Mouse (Mus musculus) adrenal gland, postnatal 10 days (tissue): Measurements from ENCODE around the gene Ajm1. TPM values are rescaled to one million over a fixed set of nuclear protein-coding genes. Genes with fewer than 3 reads are reported as not detected.

Experiments used
- DNase-seq: peaks from one replicate; pipeline ENCODE4 v3.0.0; 2021; ENCODE audit warnings: mixed read lengths
- long read RNA-seq, 2 experiments: library from polyadenylated mRNA; stranded (forward); transcript quantifications; one replicate each; pipeline ENCODE4 v2.0.0; 2021
- total RNA-seq, 2 experiments: library from RNA; stranded (reverse); gene quantifications; 2 replicates each; pipeline ENCODE4 v1.2.3; 2021

The Ajm1 gene
- total RNA-seq: 1 to 10 TPM; 1.8 to 2.2 TPM
- long read RNA-seq, experiment 1, partial matches to known transcripts: 0 of 1 reads
- long read RNA-seq, experiment 1, other reads (novel, unspliced or antisense): 1 of 1 reads
- long read RNA-seq, experiment 2, full-length matches to known transcripts: 6 of 6 reads
- long read RNA-seq, experiment 2, partial matches to known transcripts: 0 of 6 reads
- long read RNA-seq, experiment 2, other reads (novel, unspliced or antisense): 0 of 6 reads

- DNase-seq: peak; percentile 73
These were observed at the start of gene Ajm1 for GRCm38 (mm10) chr2:25581294-25581864. TSS of gene Ajm1 (minus strand) at chr2:25581757.

- DNase-seq: peak; percentile 37
These were observed 47.2 kb upstream of the Ajm1 start for GRCm38 (mm10) chr2:25628738-25629137.

- DNase-seq: no peak
These were observed 46.3 kb upstream of the Ajm1 start, which contains the start of gene Fcna for GRCm38 (mm10) chr2:25627811-25628210. TSS of gene Fcna (minus strand) at chr2:25628030.

- no peak for DNase-seq
These were observed 44.4 kb upstream of the Ajm1 start for GRCm38 (mm10) chr2:25625986-25626385.

DNA sequence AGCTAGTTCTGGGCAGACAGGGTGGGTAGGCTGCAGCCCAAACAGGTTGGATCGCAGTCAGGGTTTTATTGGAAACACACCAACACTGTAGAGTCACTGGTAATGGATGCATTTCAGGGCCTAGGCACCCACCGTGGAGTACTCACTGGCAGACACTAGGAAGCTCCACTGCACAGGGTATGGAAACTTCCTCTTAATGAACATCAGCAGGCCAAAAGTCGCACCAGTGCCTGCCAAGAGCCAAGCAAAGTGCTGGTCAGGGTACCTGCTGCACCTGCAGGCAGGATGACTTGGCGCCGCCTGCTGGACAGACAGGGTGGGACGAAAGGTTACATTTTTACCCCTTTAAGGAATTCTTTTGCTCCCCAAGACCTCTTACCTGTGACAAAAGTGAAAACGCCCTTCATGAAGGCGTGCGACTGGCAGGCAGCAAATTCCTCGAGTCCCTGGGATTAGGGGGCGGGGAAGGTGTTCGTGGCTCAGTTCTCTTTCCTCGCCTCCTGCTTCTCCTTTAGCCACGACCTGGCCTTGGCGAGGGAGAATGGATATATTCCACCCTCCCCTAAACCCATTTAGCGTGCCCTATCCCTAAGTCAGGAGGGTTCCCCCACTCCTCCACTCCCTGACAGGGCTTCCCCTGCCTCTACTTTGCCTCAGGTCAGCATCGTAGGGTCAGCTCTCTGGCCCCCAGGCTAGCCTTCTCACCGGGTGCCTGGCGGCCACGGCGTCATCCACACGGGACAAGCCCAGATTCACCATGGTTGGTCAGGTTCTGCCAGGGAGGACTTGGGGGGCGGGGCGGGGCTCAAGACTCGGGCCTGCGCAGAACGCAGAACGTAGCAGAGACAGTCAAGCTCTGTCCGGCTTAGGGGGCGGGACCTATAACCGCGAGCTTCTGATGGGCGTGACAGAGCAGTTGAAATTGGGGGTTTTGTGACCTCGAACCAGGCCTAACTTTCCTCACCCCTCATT is 40.0 kb upstream of the Ajm1 start, which contains the start of gene Tmem141:
Gene Tmem141, minus strand, starts transcription at position 777 of the 972 bp plus-strand sequence.
- peak; percentile 96 for DNase-seq

DNA sequence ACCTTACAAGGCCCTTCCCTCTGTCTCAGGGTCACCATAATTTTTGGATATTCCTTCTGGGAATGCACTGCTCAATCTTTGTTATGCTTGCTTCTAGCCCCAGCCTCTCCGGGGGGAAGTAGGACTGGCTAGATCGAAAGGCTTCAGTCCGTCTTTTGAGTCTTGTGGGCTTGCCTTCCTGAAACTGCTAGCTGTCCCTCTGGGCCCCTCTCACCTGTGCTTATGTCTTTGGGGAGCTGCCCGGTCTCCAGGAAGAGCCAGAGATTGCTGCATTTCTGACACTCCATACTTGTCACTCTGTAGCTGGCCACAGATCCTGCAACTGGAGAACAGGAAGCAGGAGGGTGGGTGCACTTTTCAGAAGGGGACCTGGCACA is 39.3 kb upstream of the Ajm1 start:
- no peak for DNase-seq

GRCm38 (mm10) chr2:25620386-25620785 is 38.8 kb upstream of the Ajm1 start:
- DNase-seq: no peak

- DNase-seq: no peak
These were observed 36.0 kb upstream of the Ajm1 start, which contains the start of gene Ccdc183 for GRCm38 (mm10) chr2:25617578-25617977. TSS of gene Ccdc183 (minus strand) at chr2:25617678.

DNA sequence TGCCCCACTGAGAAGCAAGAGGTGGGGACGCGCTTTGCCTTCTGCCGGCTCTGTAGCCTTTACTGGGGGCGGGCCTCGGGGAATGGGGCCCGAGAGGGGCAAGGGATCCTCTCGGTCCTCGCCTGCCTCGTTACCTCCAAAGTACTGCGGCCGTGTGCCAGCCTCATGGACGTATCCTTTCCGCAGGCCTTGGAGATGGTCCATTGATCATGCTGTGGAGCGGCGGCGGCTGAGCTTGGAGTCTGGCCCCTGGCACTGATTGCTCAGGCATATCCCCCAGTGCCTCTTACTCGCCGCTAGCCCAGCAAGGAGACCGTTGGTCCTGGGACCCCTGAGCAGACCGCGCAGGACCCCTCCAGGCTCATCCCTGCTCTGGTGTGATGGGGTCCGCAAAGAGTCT is 34.8 kb upstream of the Ajm1 start:
- DNase-seq: no peak

DNA sequence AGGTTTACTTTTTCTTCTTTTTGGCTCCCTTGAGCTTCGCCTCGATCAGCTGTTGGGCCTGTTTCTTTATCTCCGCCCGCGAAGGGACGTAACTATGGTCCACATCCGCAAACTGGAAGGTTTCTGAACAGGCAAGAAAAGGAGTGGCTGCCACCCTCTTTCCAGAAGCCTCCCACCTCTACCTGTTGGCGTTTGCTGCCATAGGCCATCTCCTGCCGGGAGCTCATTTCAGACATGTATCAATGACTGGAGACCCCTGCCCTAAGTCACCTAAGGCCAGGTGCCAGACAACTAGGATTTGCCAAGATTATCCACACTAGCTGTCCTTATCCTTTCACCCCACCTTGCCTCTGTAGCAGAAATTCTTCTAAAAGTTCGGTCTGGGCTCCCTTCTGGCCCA is 27.1 kb upstream of the Ajm1 start:
- no peak for DNase-seq

GRCm38 (mm10) chr2:25607761-25608622 is 26.4 kb upstream of the Ajm1 start, which contains the start of gene Rabl6:
TSS of gene Rabl6 (minus strand) at chr2:25608521.
- DNase-seq: peak; percentile 93

DNA sequence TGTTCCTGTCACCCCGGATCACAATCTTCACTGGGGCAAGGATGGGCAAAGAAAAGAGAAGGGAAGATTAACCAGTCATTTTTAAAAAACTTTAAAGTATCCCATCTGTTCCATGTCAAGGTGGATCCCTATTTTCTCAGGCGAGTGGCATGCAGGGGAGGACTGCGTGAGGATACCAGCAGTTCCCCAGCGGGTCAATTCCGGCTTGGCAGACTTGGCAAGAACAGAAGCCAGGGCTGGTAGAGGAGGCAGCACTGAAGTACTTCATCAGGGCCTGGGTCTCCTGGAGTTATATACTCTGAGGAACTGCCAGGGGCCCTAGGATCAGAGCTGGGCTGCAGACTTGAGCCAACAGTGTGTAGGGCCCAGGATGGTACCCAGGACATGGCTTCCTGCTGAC is 21.0 kb upstream of the Ajm1 start:
- DNase-seq: no peak

GRCm38 (mm10) chr2:25600037-25600436 is 18.5 kb upstream of the Ajm1 start:
- DNase-seq: no peak

DNA sequence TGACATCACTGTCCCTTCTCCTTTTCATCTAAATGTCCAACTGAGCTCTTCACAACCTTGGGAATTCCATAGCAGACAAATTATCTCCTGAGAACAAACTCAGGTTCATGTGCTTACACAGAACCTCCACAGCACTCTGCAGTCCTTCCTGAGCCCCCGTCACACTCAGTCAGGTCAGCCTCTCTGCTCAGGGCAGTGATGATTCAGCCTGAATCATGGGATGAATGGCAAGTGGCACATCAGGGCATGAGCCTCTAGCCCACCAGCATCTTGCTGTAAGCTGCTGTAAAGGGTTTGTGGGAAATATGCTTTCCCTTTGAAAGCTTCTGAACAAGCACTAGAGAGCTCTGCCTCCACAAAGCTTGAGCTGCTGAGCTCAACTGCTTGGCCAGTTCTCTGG is 17.2 kb upstream of the Ajm1 start:
- DNase-seq: no peak

- no peak for DNase-seq
These were observed 15.4 kb upstream of the Ajm1 start for GRCm38 (mm10) chr2:25596765-25597510.

DNA sequence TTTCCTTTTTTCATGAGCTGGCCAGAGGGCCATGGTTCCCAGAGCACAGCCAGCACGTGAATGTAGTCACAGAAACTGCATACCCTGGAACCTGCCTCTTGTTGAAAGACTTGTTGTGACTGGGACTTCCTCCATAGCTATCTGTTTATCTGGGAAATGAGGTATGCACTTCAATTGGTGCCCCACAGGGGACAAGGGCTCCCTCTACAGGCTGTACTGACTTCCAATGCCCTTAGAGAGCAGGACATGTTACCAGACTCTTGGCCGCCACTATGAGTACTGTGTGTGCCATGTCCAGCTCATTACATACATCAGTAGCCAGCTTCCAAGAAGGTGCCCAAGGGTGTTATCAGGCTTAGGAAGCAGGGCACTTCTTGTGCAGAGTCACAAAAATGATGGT is 10.3 kb upstream of the Ajm1 start:
- peak; percentile 50 for DNase-seq

GRCm38 (mm10) chr2:25588227-25588907 is 6.8 kb upstream of the Ajm1 start:
- DNase-seq: no peak

GRCm38 (mm10) chr2:25587290-25587689 is 5.7 kb upstream of the Ajm1 start:
- DNase-seq: no peak

DNA sequence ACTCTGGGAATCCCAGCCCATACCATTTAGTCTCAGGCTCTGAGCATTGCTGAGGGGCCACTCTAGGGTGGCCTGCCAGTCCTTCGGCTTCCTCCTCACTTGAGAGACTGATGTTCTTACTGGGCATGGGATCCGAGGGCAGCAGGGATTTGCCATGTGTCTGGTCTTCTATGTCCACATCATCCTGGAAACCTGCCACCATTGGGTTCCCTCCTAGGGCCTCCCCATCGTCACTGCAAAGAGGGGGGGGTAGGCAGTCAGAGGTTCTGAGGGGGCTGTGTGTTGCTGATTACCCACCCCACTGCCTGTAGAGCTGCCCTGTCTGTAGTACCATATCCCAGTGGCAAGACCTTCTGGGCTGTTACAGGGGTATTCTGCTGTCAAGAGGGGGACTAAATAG is 4.0 kb upstream of the Ajm1 start:
- peak; percentile 14 for DNase-seq

- no peak for DNase-seq
These were observed 3.3 kb upstream of the Ajm1 start for GRCm38 (mm10) chr2:25584856-25585255.
